Mouse (Mus musculus): ENCODE data around the gene Sh3bgrl. TPM values are rescaled to one million over a fixed set of nuclear protein-coding genes. Genes with fewer than 3 reads are reported as not detected.

Sh3bgrl gene
- total RNA-seq, 2 experiments from 2014 or later, result 110 to 112 TPM

DNA sequence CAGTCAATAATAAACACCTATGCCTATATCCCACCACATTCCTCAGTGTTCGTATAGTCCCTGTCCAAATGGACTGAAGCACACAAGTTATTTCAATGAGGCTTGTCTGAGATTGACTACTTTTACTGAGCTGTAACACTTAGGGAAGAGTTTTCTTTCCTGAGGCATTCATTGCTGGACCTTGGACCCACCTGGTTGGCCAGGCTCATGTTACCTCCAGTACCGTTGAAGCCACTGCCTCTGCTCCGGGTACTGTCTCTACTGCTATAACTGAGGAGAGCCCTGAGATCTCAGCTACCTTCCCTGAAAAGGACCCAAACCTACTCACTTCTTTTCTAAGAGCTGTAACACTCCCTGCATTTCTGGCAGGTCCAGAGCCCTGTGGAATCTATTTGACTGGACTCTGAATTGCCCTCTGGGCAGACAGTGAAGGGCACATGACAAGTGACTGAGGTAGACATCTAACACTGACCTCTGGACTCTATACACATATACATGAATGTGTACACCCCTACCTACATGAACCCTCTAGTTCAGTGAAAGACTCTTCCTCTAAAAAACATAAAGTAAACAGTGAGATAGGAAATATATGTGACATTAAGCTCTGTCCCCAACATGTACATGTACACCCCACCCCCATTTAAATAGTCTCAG is 140.3 kb downstream of the Sh3bgrl start:
- DNase-seq (ENCODE audit: low spot score in 2 of 2), result no peak

DNA sequence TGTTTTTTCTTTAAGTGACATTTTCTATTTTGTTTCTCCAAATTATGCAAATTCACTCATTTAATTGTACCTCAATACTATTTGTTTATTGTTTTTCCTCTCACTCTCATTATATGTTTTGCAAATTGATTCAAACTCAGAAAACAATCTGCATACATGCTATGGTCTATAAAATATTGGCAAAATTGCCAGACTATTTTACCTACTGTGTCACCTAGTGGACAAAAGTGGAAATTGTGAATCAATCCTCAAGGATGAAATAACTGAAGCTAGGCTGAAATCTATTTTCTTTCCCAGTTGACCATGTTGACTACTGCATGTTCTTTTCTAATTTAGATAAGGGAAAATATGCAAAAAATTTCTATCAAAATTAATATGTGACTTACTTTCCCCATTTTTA is 143.0 kb downstream of the Sh3bgrl start:
- peak in 1 of 2 experiments; percentile 8 for DNase-seq (ENCODE audit: low spot score in 2 of 2)

Other genes with a start within 250 kb of the Sh3bgrl start
- gene Hmgn5, start 82.0 kb upstream of the Sh3bgrl start, total RNA-seq (2021), result 1 to 10 TPM; 8.3 to 9.5 TPM
- gene Gm6377, start 101.4 kb downstream of the Sh3bgrl start, total RNA-seq (2021), result not detected